Mouse (Mus musculus) MEL (cell line): ENCODE measurements at regions not wholly inside any gene's neighbourhood (a gene's known extent, or its start where the extent isn't known, plus 50 kb on each side); places are given as distances from the start of the nearest gene placed in this dataset.

Source experiments
- DNase-seq: peaks from one replicate; pipeline ENCODE4 v3.0.0; 2011; ENCODE audit warnings: low read depth, low spot score
- H3K27ac ChIP-seq: 2 replicates; pipeline ENCODE4 v1.5.1; 2012; ENCODE audit warnings: low read depth, mild to moderate bottlenecking, control low read depth, low read length, moderate library complexity; ENCODE audit not compliant: control insufficient read depth
- H3K27me3 ChIP-seq, 2 experiments: fragments of 150-350 bp in 1 of 2; sonication (generic) in 1 of 2; 2 replicates each; pipeline ENCODE4 v1.6.1; 2012; ENCODE audit warnings: low read length in 2 of 2, mild to moderate bottlenecking in 2 of 2, improper control_type of control experiment in 1 of 2, moderate library complexity in 1 of 2; ENCODE audit not compliant: insufficient read depth in 2 of 2, control insufficient read depth in 1 of 2
- H3K36me3 ChIP-seq, 2 experiments: 2 replicates each; pipeline ENCODE4 v1.6.1; 2012 to 2014; ENCODE audit warnings: low read length in 2 of 2, improper control_type of control experiment in 1 of 2, inconsistent platforms in 1 of 2, mild to moderate bottlenecking in 1 of 2; ENCODE audit not compliant: insufficient read depth in 2 of 2, control insufficient read depth in 1 of 2
- H3K4me1 ChIP-seq, 2 experiments: fragments of 150-350 bp in 1 of 2; sonication (generic) in 1 of 2; 2 replicates each; pipeline ENCODE4 v1.6.1; 2012; ENCODE audit warnings: low read length in 2 of 2, improper control_type of control experiment in 1 of 2, mild to moderate bottlenecking in 1 of 2; ENCODE audit not compliant: insufficient read depth in 2 of 2, control insufficient read depth in 1 of 2
- H3K4me3 ChIP-seq, 2 experiments: fragments of 150-350 bp in 1 of 2; sonication (generic) in 1 of 2; 2 replicates each; pipeline ENCODE4 v1.5.1; 2012; ENCODE audit warnings: low read depth in 2 of 2, low read length in 2 of 2, mild to moderate bottlenecking in 2 of 2, moderate library complexity in 2 of 2, control low read depth in 1 of 2, improper control_type of control experiment in 1 of 2; ENCODE audit not compliant: control insufficient read depth in 1 of 2, insufficient read depth in 1 of 2
- H3K79me2 ChIP-seq: 2 replicates; pipeline ENCODE4 v1.6.1; 2012; ENCODE audit warnings: mild to moderate bottlenecking, low read length, moderate library complexity; ENCODE audit not compliant: control insufficient read depth, poor library complexity, insufficient read depth
- H3K9ac ChIP-seq: 2 replicates; pipeline ENCODE4 v1.6.1; 2012; ENCODE audit warnings: low read depth, mild to moderate bottlenecking, control low read depth, low read length, moderate library complexity; ENCODE audit not compliant: control insufficient read depth, poor library complexity, severe bottlenecking
- H3K9me3 ChIP-seq: fragments of 150-350 bp; sonication (generic); replicated peaks from 2 replicates; pipeline ENCODE4 v1.6.1; 2012; ENCODE audit warnings: mild to moderate bottlenecking, low read length, improper control_type of control experiment, moderate library complexity; ENCODE audit not compliant: insufficient read depth
- BHLHE40 ChIP-seq: IDR thresholded peaks from 2 replicates; pipeline ENCODE4 v1.6.1; 2012; ENCODE audit warnings: low read depth, mild to moderate bottlenecking, inconsistent platforms, low read length, improper control_type of control experiment, borderline replicate concordance
- E2F4 ChIP-seq: IDR thresholded peaks from 2 replicates; pipeline ENCODE4 v1.6.1; 2011; ENCODE audit warnings: low read depth, low read length, improper control_type of control experiment, borderline replicate concordance
- EP300 ChIP-seq, 2 experiments: IDR thresholded peaks; 2 replicates each; pipeline ENCODE4 v1.6.1; 2011; ENCODE audit warnings: improper control_type of control experiment in 2 of 2, low read length in 2 of 2, low read depth in 1 of 2, mild to moderate bottlenecking in 1 of 2
- ETS1 ChIP-seq: IDR thresholded peaks from 2 replicates; pipeline ENCODE4 v1.6.1; 2012; ENCODE audit warnings: low read depth, mild to moderate bottlenecking, inconsistent platforms, low read length, improper control_type of control experiment, moderate library complexity
- GATA1 ChIP-seq: IDR thresholded peaks from 2 replicates; pipeline ENCODE4 v1.6.1; 2011; ENCODE audit warnings: low read depth, low read length, improper control_type of control experiment
- KAT2A ChIP-seq: conservative IDR thresholded peaks from 2 replicates; pipeline ENCODE4 v1.6.1; 2012; ENCODE audit warnings: low read depth, low read length, improper control_type of control experiment, inconsistent platforms
- MAX ChIP-seq: IDR thresholded peaks from 2 replicates; pipeline ENCODE4 v1.6.1; 2011; ENCODE audit warnings: low read length, improper control_type of control experiment
- MXI1 ChIP-seq: IDR thresholded peaks from 2 replicates; pipeline ENCODE4 v1.6.1; 2011; ENCODE audit warnings: mild to moderate bottlenecking, low read depth, low read length, improper control_type of control experiment
- MYC ChIP-seq: IDR thresholded peaks from 2 replicates; pipeline ENCODE4 v1.6.1; 2011; ENCODE audit warnings: low read depth, mild to moderate bottlenecking, low read length, improper control_type of control experiment, moderate library complexity
- NELFE ChIP-seq: IDR thresholded peaks from 2 replicates; pipeline ENCODE4 v1.6.1; 2011; ENCODE audit warnings: low read depth, low read length, improper control_type of control experiment
- NRF1 ChIP-seq: IDR thresholded peaks from 2 replicates; pipeline ENCODE4 v1.6.1; 2014; ENCODE audit warnings: low read depth, mild to moderate bottlenecking, inconsistent platforms, low read length, improper control_type of control experiment, moderate library complexity; ENCODE audit not compliant: poor library complexity, insufficient read depth, severe bottlenecking
- POLR2A ChIP-seq, 2 experiments: IDR thresholded peaks; 2 replicates each; pipeline ENCODE4 v1.6.1; 2011 to 2012; ENCODE audit warnings: low read length in 2 of 2, mild to moderate bottlenecking in 2 of 2, control low read depth in 1 of 2, improper control_type of control experiment in 1 of 2, low read depth in 1 of 2, moderate library complexity in 1 of 2; ENCODE audit not compliant: control insufficient read depth in 1 of 2, insufficient read depth in 1 of 2, poor library complexity in 1 of 2
- RCOR1 ChIP-seq: IDR thresholded peaks from 2 replicates; pipeline ENCODE4 v1.6.1; 2012; ENCODE audit warnings: low read depth, mild to moderate bottlenecking, inconsistent platforms, low read length, improper control_type of control experiment
- SMC3 ChIP-seq: IDR thresholded peaks from 2 replicates; pipeline ENCODE4 v1.6.1; 2011; ENCODE audit warnings: low read depth, low read length, improper control_type of control experiment
- TAL1 ChIP-seq: IDR thresholded peaks from 2 replicates; pipeline ENCODE4 v1.6.1; 2012; ENCODE audit warnings: mild to moderate bottlenecking, inconsistent platforms, low read length, moderate library complexity, mixed read lengths
- TCF12 ChIP-seq: IDR thresholded peaks from 2 replicates; pipeline ENCODE4 v1.6.1; 2014; ENCODE audit warnings: low read depth, mild to moderate bottlenecking, inconsistent platforms, low read length, improper control_type of control experiment, moderate library complexity
- USF1 ChIP-seq: IDR thresholded peaks from 2 replicates; pipeline ENCODE4 v1.6.1; 2014; ENCODE audit warnings: low read depth, mild to moderate bottlenecking, inconsistent platforms, low read length, improper control_type of control experiment, moderate library complexity
- USF2 ChIP-seq, 2 experiments: IDR thresholded peaks; 2 replicates each; pipeline ENCODE4 v1.6.1; 2011 to 2012; ENCODE audit warnings: improper control_type of control experiment in 2 of 2, low read length in 2 of 2, borderline replicate concordance in 1 of 2, inconsistent platforms in 1 of 2, low read depth in 1 of 2, mild to moderate bottlenecking in 1 of 2; ENCODE audit not compliant: insufficient read depth in 1 of 2
- ZMIZ1 ChIP-seq: IDR thresholded peaks from 2 replicates; pipeline ENCODE4 v1.6.1; 2012; ENCODE audit warnings: low read depth, mild to moderate bottlenecking, inconsistent platforms, low read length, improper control_type of control experiment, moderate library complexity

DNA sequence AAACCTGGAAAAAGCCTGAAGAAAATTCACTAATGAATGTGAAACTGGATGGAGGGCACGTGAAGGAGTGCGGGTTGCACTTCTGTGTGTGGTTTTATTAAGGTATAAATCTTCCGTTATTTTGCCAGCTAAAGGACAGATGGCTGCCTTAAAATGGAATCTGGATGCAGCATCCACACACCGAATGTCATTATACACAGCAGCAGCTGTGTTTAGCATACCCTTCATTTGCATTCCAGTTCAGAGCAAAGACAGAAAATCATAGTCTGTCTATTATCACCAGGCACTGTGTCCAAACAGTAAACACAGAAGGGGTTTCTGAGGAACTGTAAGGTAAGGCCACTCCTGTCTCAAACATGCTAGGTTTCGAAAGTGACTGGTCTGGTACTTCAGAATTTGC lies 1438.9 kb upstream of the Gje1 start:
- Histone ChIP-seq H3K9me3 (no peaks in the 10 kb centered on the region), H3K36me3 (peaks cover 0 to 2% of the 10 kb centered on the region in 2 experiments; a peak in 2 of 4 replicates), H3K27me3 (no peaks in the 10 kb centered on the region), H3K4me3 (no peak overlapping the region), H3K79me2 (no peaks in the 10 kb centered on the region), H3K9ac (no peak overlapping the region), H3K27ac (no peak overlapping the region)
- TF ChIP-seq SMC3: no peak
- TF ChIP-seq, all 39 proteins: peak for 0
- H3K4me1 ChIP-seq: 0 out of 4 replicates have a peak, but pooled peaks cover 0 to 3% of the 10 kb centered on the region in 2 experiments
- DNase-seq: no peak

GRCm38 (mm10) chr10:16148991-16149390 lies 1431.0 kb upstream of the Gje1 start:
- H3K9me3 ChIP-seq: no peaks in the 10 kb centered on the region
- H3K4me1 ChIP-seq: peaks cover 0 to 8% of the 10 kb centered on the region in 2 experiments
- H3K27ac ChIP-seq: peak overlapping the region; percentile 19; the same call in 1 of the 2 replicates
- H3K79me2 ChIP-seq: no peaks in the 10 kb centered on the region
- H3K9ac ChIP-seq: no peak overlapping the region
- no peaks in the 10 kb centered on the region for H3K27me3 ChIP-seq
- H3K4me3 ChIP-seq: no peak overlapping the region
- peak; percentile 85 for TF ChIP-seq GATA1
- 0 out of 4 replicates have a peak, but pooled peaks of 1 of the 2 experiments have one; percentile 37 for TF ChIP-seq USF2 (IDR thresholded peaks at IDR 0.05; ENCODE audit: borderline replicate concordance in 1 of 2, insufficient read depth in 1 of 2, low read depth in 1 of 2, low read length in 2 of 2)
- TF ChIP-seq ETS1: peak; percentile 90
- TF ChIP-seq MYC: peak; percentile 77; the same call in 1 of the 2 replicates
- TF ChIP-seq POLR2A (IDR thresholded peaks at IDR 0.05; ENCODE audit: control insufficient read depth in 1 of 2, insufficient read depth in 1 of 2, low read depth in 1 of 2, low read length in 2 of 2, poor library complexity in 1 of 2): no peak
- no peak for TF ChIP-seq KAT2A
- TF ChIP-seq NRF1: no peak
- peak; percentile 72 for TF ChIP-seq MAX
- peak; percentile 15; the same call in 1 of the 2 replicates for TF ChIP-seq SMC3
- TF ChIP-seq TCF12: peak; percentile 90
- peak; percentile 68; the same call in 1 of the 2 replicates for TF ChIP-seq USF1
- no peak for TF ChIP-seq E2F4
- TF ChIP-seq TAL1: peak; percentile 71
- TF ChIP-seq EP300 (IDR thresholded peaks at IDR 0.05; ENCODE audit: low read depth in 1 of 2, low read length in 2 of 2): peak; percentile 74 to 81
- peak; percentile 69 for TF ChIP-seq BHLHE40
- peak; percentile 64; the same call in 1 of the 2 replicates for TF ChIP-seq MXI1
- no peak for TF ChIP-seq NELFE
- no peak for TF ChIP-seq ZMIZ1
- TF ChIP-seq RCOR1: peak; percentile 54; the same call in 1 of the 2 replicates
- TF ChIP-seq, all 39 proteins: peak for 13
- DNase-seq: peak; percentile 83
- H3K36me3 ChIP-seq: no peaks in the 10 kb centered on the region; a peak in 1 of 4 replicates
